Mouse (Mus musculus): ENCODE measurements around the gene Spryd4. TPM values are rescaled to one million over a fixed set of nuclear protein-coding genes. Genes with fewer than 3 reads are reported as not detected.
"Not testable (repeated sequence)": the region's sequence is repeated elsewhere in the genome, so short reads cannot be mapped to it uniquely, and the experiment has no call there.

The Spryd4 gene
- polyA plus RNA-seq, 1 experiment, result not detected

- Histone ChIP-seq H3K4me1 (ENCODE audit: control insufficient read depth, insufficient read depth, low read length) (no peaks in the 10 kb centered on the region; the same call in 1 of the 2 replicates), H3K4me3 (ENCODE audit: insufficient read depth, low read depth, low read length) (no peak overlapping the region), H3K27ac (ENCODE audit: insufficient read depth, low read depth, low read length) (no peak overlapping the region)
- 85% methylated on average over 12 of the region's 12 CpGs for WGBS
- no peak for TF ChIP-seq CTCF (IDR thresholded peaks at IDR 0.05; ENCODE audit: insufficient read depth, low read depth, low read length)
- no peak for TF ChIP-seq POLR2A (IDR thresholded peaks at IDR 0.05; ENCODE audit: insufficient read depth, low read depth, low read length)
Measured at GRCm38 (mm10) chr10:128230582-128230981, 19.0 kb upstream of the Spryd4 start.

DNA sequence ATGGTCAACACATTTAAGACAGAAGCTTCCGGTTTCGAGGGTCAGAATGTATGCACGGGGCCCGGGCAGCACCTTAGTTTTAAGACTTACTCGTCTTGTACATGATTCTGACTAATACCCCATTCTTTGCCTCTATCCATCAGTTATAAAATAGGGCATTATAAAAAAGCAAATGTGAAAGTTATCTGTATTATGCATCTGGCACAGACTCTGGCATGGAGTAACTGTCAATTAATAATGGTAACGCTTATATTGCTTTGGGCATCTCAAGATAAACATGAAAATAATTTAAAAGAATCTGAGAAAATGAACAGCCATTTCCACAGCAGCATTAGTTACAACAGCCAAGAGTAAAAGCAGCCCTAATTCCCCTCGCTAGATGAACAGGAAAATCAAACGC is 16.4 kb upstream of the Spryd4 start:
- Histone ChIP-seq H3K4me1 (ENCODE audit: control insufficient read depth, insufficient read depth, low read length) (no peaks in the 10 kb centered on the region; the same call in 1 of the 2 replicates), H3K27ac (ENCODE audit: insufficient read depth, low read depth, low read length) (no peak overlapping the region), H3K4me3 (ENCODE audit: insufficient read depth, low read depth, low read length) (no peak overlapping the region)
- no peak for TF ChIP-seq POLR2A (IDR thresholded peaks at IDR 0.05; ENCODE audit: insufficient read depth, low read depth, low read length)
- 92% methylated on average over 8 of the region's 8 CpGs for WGBS

GRCm38 (mm10) chr10:128227592-128227991 is 16.0 kb upstream of the Spryd4 start:
- no peak overlapping the region for H3K27ac ChIP-seq (ENCODE audit: insufficient read depth, low read depth, low read length)
- H3K4me3 ChIP-seq (ENCODE audit: insufficient read depth, low read depth, low read length), result no peak overlapping the region
- no peak for TF ChIP-seq CTCF (IDR thresholded peaks at IDR 0.05; ENCODE audit: insufficient read depth, low read depth, low read length)
- no peak for TF ChIP-seq POLR2A (IDR thresholded peaks at IDR 0.05; ENCODE audit: insufficient read depth, low read depth, low read length)
- no peaks in the 10 kb centered on the region; the same call in 1 of the 2 replicates for H3K4me1 ChIP-seq (ENCODE audit: control insufficient read depth, insufficient read depth, low read length)
- WGBS, result 61% methylated on average over 9 of the region's 9 CpGs

- Histone ChIP-seq H3K4me1 (ENCODE audit: control insufficient read depth, insufficient read depth, low read length) (no peaks in the 10 kb centered on the region), H3K4me3 (ENCODE audit: insufficient read depth, low read depth, low read length) (no peak within 1 kb of the TSS), H3K27ac (ENCODE audit: insufficient read depth, low read depth, low read length) (no peak within 1 kb of the TSS)
- WGBS, result 33% methylated on average over 4 of the region's 4 CpGs
- TF ChIP-seq POLR2A (IDR thresholded peaks at IDR 0.05; ENCODE audit: insufficient read depth, low read depth, low read length), result no peak
- no peak for TF ChIP-seq CTCF (IDR thresholded peaks at IDR 0.05; ENCODE audit: insufficient read depth, low read depth, low read length)
Measured at GRCm38 (mm10) chr10:128225538-128225937, 13.9 kb upstream of the Spryd4 start, which contains the start of gene Mip. Gene Mip (plus strand): TSS chr10:128225838.

- no peak for TF ChIP-seq CTCF (IDR thresholded peaks at IDR 0.05; ENCODE audit: insufficient read depth, low read depth, low read length)
- TF ChIP-seq POLR2A (IDR thresholded peaks at IDR 0.05; ENCODE audit: insufficient read depth, low read depth, low read length), result no peak
- H3K4me3 ChIP-seq (ENCODE audit: insufficient read depth, low read depth, low read length), result no peak overlapping the region
- H3K27ac ChIP-seq (ENCODE audit: insufficient read depth, low read depth, low read length), result no peak overlapping the region
- WGBS, result 30% methylated on average over 5 of the region's 5 CpGs
- H3K4me1 ChIP-seq (ENCODE audit: control insufficient read depth, insufficient read depth, low read length), result no peaks in the 10 kb centered on the region
Measured at GRCm38 (mm10) chr10:128225064-128225463, 13.5 kb upstream of the Spryd4 start.

DNA sequence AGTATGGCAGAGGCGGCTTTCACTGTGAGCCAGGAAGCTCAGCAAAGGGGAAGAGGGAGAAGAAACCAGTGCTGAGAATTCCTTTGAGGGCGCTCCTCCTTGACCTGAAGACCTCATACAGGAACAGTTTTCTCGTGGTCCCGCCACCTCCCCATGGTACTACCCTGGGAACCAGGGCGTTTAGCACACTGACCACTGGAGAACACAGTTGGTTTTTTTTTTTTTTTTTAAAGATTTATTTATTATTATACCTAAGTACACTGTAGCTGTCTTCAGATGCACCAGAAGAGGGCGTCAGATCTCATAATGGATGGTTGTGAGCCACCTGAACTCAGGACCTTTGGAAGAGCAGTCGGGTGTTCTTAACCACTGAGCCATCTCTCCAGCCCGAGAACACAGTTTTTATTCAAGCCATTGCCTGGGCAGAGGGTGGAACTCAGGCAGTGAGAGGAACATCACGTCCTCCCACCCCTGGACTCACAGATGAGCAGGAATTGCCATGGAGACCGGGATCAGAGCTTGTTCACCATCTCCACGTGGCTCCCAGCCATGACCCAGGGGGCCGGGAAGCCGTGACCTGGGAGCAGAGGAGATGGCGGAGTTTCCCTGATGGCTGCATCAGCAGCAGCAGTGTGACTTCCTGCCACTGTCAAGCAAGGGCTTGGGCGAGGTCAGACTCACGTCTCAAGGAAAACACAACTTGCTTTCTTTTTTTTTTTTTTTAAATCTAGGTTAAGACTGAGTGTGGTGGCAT is 10.1 kb upstream of the Spryd4 start:
- no peak overlapping the region for H3K4me3 ChIP-seq (ENCODE audit: insufficient read depth, low read depth, low read length)
- no peak overlapping the region for H3K27ac ChIP-seq (ENCODE audit: insufficient read depth, low read depth, low read length)
- TF ChIP-seq POLR2A (IDR thresholded peaks at IDR 0.05; ENCODE audit: insufficient read depth, low read depth, low read length), result no peak
- TF ChIP-seq CTCF (IDR thresholded peaks at IDR 0.05; ENCODE audit: insufficient read depth, low read depth, low read length), result no peak
- WGBS, result 59% methylated on average over 16 of the region's 16 CpGs
- no peaks in the 10 kb centered on the region for H3K4me1 ChIP-seq (ENCODE audit: control insufficient read depth, insufficient read depth, low read length)

DNA sequence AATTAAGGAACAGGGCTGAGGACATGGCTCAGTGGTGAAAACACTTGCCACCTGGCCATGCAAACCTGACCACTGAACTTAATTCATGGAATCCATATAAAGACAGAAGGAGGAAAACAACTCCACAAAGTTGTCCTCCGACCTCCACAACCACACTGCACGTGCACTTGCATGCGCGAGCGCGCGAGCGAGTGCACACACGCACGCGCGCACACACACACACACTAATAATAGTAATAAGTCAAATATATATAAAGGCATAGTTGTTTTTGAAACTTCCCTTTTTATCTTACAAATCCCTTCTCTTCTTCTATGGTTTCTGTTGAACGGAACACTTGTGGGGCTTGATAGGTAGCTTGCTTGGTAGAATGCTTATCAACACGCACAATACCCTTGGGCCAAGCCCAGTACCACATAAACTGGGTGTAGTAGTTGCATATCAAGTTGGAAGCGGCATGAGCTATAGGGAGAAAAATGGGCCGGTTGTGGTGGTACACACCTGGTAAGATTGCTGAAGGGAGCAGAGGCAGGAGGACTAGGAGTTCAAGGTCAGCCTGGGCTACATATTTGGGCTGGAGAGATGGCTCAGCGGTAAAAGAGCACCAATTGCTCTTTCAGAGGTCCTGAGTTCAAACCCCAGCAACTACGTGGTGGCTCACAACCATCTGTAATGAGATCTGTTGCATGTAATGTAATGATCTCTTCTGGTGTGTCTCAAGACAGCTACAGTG is 6.9 kb upstream of the Spryd4 start:
- Histone ChIP-seq H3K4me3 (ENCODE audit: insufficient read depth, low read depth, low read length) (no peak overlapping the region), H3K4me1 (ENCODE audit: control insufficient read depth, insufficient read depth, low read length) (no peaks in the 10 kb centered on the region), H3K27ac (ENCODE audit: insufficient read depth, low read depth, low read length) (no peak overlapping the region)
- WGBS, result 96% methylated on average over 18 of the region's 18 CpGs
- TF ChIP-seq CTCF (IDR thresholded peaks at IDR 0.05; ENCODE audit: insufficient read depth, low read depth, low read length) (no peak), POLR2A (IDR thresholded peaks at IDR 0.05; ENCODE audit: insufficient read depth, low read depth, low read length) (no peak)

DNA sequence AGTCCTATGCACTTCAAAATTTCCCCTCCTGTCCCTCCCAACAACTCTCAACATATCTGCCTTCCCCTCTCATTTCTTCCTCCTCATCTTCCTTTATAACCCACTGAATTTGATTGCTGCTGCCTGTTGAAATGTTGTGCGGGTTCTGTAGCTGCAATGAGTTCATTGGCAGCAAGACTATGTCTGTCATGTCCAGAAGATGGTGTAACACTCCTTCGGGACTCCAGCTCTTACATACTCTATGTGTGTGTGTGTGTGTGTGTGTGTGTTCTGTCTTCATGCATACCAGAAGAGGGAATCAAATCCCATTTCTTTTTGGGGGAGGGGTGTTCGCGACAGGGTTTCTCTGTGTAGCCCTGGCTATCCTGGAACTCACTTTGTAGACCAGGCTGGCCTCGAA is 3.4 kb upstream of the Spryd4 start:
- TF ChIP-seq POLR2A (IDR thresholded peaks at IDR 0.05; ENCODE audit: insufficient read depth, low read depth, low read length), result no peak
- TF ChIP-seq CTCF (IDR thresholded peaks at IDR 0.05; ENCODE audit: insufficient read depth, low read depth, low read length), result no peak
- no peak overlapping the region for H3K4me3 ChIP-seq (ENCODE audit: insufficient read depth, low read depth, low read length)
- no peak overlapping the region for H3K27ac ChIP-seq (ENCODE audit: insufficient read depth, low read depth, low read length)
- 82% methylated on average over 5 of the region's 5 CpGs for WGBS
- peaks cover 9% of the 10 kb centered on the region for H3K4me1 ChIP-seq (ENCODE audit: control insufficient read depth, insufficient read depth, low read length)

- not testable (repeated sequence) for H3K27ac ChIP-seq (ENCODE audit: insufficient read depth, low read depth, low read length); H3K4me3 ChIP-seq (ENCODE audit: insufficient read depth, low read depth, low read length); H3K4me1 ChIP-seq (ENCODE audit: control insufficient read depth, insufficient read depth, low read length)
- 94% methylated on average over 4 of the region's 4 CpGs for WGBS
Measured at GRCm38 (mm10) chr10:128214112-128214511, 2.5 kb upstream of the Spryd4 start.
